ENCODE assay signal across 12 mouse cellular contexts in the genomic region with DNA sequence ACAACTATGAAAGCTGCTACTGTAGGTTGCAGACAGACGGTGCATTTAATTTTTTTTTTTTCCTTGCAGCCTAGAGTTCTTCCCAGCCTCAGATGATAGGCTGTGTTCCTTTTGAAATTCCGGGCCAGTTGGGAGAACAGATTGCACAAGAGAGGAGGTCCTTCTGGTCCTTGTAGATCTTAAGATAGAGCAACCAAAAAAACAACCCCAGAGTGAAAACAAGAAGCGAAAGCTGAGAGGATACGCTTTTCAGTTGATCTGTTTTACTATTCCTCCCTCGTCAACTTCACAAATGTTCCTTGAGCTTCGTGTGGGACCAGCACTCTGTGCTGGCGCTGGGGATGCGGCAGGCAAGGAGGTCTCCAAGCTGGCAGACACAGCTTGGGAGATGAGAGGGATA. TPM values are rescaled to one million over a fixed set of nuclear protein-coding genes. Genes with fewer than 3 reads are reported as not detected.
DNase-seq lines count a peak whose midpoint lies in the region; ATAC-seq and TF ChIP-seq lines count a peak whose summit lies in the region.
"Had no signal": no experiment of that assay in that cellular context is flagged by ENCODE, and none has a peak within 500 bp of the region (broad histone marks: within the 10 kb centered on the region; RNA-seq: fewer than 3 reads in every experiment).

No protein-coding gene starts in this region.

- ATAC-seq in lung, postnatal 0 days: no peak
- ATAC-seq: midbrain, embryonic 15.5 days had no signal

- peak; percentile 27 for DNase-seq in lung, postnatal 0 days (ENCODE audit: low spot score)
- DNase-seq in lung, postnatal 14 days: no peak
- DNase-seq in cerebellum, adult 9-11 months: peak; percentile 73
- DNase-seq in layer of hippocampus, adult 9-10 months (ENCODE audit: low spot score): peak; percentile 48
- peak; percentile 19 for DNase-seq in right cerebral cortex, postnatal 4 days
- no peak for DNase-seq in adrenal gland, postnatal 10 days
- DNase-seq in embryo, embryonic 9.5 days (ENCODE audit: extremely low spot score): no peak
- no peak for DNase-seq in spleen, adult 12 weeks (ENCODE audit: low spot score)
- DNase-seq: kidney, adult 11 months had no signal

- no peak overlapping the region for H3K27ac ChIP-seq in lung, postnatal 0 days (ENCODE audit: low read length)
- H3K27ac ChIP-seq: embryonic facial prominence, embryonic 13.5 days; midbrain, embryonic 15.5 days; stomach, postnatal 0 days had no signal

- no peaks in the 10 kb centered on the region for H3K9me3 ChIP-seq in lung, postnatal 0 days (ENCODE audit: low read length)
- H3K9me3 ChIP-seq: embryonic facial prominence, embryonic 13.5 days; midbrain, embryonic 15.5 days had no signal

- 56% methylated on average over 8 of the region's 8 CpGs for WGBS in lung, postnatal 0 days

- no peaks in the 10 kb centered on the region for H3K27me3 ChIP-seq in lung, postnatal 0 days (replicated peaks; ENCODE audit: insufficient read depth, low read length)
- H3K27me3 ChIP-seq: embryonic facial prominence, embryonic 13.5 days; midbrain, embryonic 15.5 days had no signal

- H3K4me1 ChIP-seq in lung, postnatal 0 days (ENCODE audit: insufficient read depth, low read depth, low read length): no peaks in the 10 kb centered on the region
- H3K4me1 ChIP-seq: midbrain, embryonic 15.5 days had no signal

- H3K36me3 ChIP-seq in lung, postnatal 0 days (ENCODE audit: insufficient read depth, low read length): no peaks in the 10 kb centered on the region
- H3K36me3 ChIP-seq: embryonic facial prominence, embryonic 13.5 days; midbrain, embryonic 15.5 days had no signal

- no peak for TF ChIP-seq EP300 in lung, postnatal 0 days (IDR thresholded peaks at IDR 0.05)

- TF ChIP-seq CTCF in lung, postnatal 0 days (IDR thresholded peaks at IDR 0.05): no peak

- H3K4me2 ChIP-seq in lung, postnatal 0 days (replicated peaks; ENCODE audit: low read depth, low read length): no peak overlapping the region
- H3K4me2 ChIP-seq: embryonic facial prominence, embryonic 13.5 days; midbrain, embryonic 15.5 days had no signal

- H3K4me3 ChIP-seq in lung, postnatal 0 days (ENCODE audit: low read depth, low read length): no peak overlapping the region
- H3K4me3 ChIP-seq: embryonic facial prominence, embryonic 13.5 days; midbrain, embryonic 15.5 days had no signal

- H3K9ac ChIP-seq in lung, postnatal 0 days (replicated peaks; ENCODE audit: low read depth): no peak overlapping the region
- H3K9ac ChIP-seq: embryonic facial prominence, embryonic 13.5 days; midbrain, embryonic 15.5 days had no signal

RNA-seq across cellular contexts. Expression of a gene that starts 33.3 kb away (rescaled TPM):
- polyA plus RNA-seq in lung, postnatal 0 days (2015; fragmentation: Nextera tagmentation; extraction: Ambion mirVana): 12.6 and 13.6 TPM in 2 replicates
- total RNA-seq in adrenal gland, postnatal 10 days (2021): 10 to 100 TPM; 43.8 to 57.3 TPM

Comparison
In these comparisons a context has a peak if more than half of its experiments do, and no peak if none do; other contexts are left out.
1. DNase-seq: peak in lung, postnatal 0 days (single experiment), cerebellum, adult 9-11 months (single experiment), layer of hippocampus, adult 9-10 months (single experiment) and right cerebral cortex, postnatal 4 days (single experiment); none in lung, postnatal 14 days (single experiment), adrenal gland, postnatal 10 days (single experiment), embryo, embryonic 9.5 days (single experiment) and spleen, adult 12 weeks (single experiment).